Mouse (Mus musculus): ENCODE measurements around the gene Fbp2. TPM values are rescaled to one million over a fixed set of nuclear protein-coding genes. Genes with fewer than 3 reads are reported as not detected.

Fbp2 gene
- polyA plus RNA-seq (2012), result not detected in 2 replicates

DNA sequence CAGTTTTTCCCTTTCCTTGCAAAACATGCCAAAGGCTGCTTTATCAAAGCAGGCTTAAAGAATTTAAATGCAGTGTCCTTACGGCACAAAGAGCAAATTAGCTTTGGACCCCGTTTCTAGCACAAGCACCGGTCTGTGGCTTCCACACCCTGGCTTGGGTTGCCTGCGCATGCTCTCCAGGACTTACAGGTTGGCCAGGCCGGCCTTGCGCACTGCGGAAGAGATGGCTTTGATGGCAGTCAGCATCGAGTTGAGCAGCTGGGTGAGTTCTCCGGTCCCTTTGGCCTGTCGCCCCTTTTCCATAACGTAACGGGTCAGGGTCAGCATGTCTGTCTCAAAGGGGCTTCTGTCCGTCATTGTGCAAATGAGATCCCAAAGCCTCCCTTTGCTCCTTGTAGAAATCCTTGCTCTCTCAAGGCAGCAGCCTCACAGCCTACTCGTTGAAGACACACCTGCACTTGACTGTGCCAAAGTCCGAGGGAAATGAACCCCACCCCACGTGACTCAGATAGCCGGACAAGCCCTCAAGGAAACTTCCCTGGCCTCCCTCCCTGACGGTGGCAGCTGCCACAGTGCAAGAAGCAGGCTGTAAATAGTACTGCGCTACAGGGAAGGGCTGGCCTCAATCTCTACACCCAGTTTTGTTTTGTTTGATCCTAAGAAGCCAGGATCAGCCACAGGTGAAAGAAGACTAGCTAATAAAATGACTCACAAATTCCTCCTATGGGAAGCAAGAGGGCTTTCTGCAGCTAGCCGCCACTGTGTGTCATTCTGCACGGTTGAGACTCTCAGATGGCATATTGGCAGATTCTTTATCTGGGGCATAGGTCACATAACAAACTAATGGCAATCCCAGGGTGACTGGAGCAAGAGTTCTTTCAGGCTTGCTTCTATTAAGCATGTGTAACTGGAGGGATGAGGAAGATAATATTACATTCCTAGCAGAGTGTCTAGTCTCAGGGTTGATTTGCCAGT is at the start of gene Fbp2:
Gene Fbp2, minus strand, starts transcription at position 482 of the 975 bp plus-strand sequence.
- no peaks in the 10 kb centered on the region for H3K36me3 ChIP-seq (ENCODE audit: control insufficient read depth)
- no peaks in the 10 kb centered on the region for H3K9me3 ChIP-seq (ENCODE audit: control insufficient read depth, low read length)
- no peaks in the 10 kb centered on the region for H3K27me3 ChIP-seq (ENCODE audit: control insufficient read depth)
- peaks cover 8% of the 10 kb centered on the region for H3K4me1 ChIP-seq (ENCODE audit: control insufficient read depth)
- no peak for TF ChIP-seq GATA1 (IDR thresholded peaks at IDR 0.05; ENCODE audit: low read length)
- TF ChIP-seq TAL1 (IDR thresholded peaks at IDR 0.05; ENCODE audit: low read length), result no peak
- no peak within 1 kb of the TSS for H3K4me3 ChIP-seq (replicated peaks)

DNA sequence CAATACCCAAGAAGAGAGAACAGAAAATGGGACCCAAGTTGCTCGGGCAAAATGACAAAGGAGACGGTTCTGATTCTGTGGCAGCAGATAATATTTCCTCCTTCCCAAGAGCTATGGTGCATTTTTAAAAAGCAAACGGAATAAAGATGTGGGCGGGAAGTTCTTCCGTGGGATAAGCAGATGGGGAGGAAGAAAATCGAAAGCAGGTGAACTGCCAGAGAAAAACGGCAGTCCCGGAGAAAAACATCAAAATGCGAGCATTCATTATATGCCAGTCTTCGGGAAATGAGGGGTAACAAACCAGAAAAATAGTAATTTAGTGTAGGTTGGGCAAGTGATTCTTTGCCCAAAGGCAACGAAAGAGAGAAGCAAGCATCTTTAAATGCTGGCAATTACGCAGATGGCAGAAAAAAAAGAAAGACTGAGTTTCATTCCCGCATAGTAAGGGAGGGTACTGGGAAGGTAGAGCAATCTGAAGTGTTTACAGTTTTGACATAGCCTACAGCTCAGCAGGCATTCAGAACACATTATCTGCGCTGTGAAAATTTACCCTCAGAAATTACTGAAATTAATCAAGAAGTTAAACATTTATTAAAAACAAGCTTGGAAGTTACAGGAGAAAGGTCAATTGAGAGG is 49.4 kb upstream of the Fbp2 start:
- Histone ChIP-seq H3K4me1 (ENCODE audit: control insufficient read depth) (peaks cover 38% of the 10 kb centered on the region), H3K4me3 (replicated peaks) (no peak overlapping the region), H3K27me3 (ENCODE audit: control insufficient read depth) (no peaks in the 10 kb centered on the region), H3K36me3 (ENCODE audit: control insufficient read depth) (no peaks in the 10 kb centered on the region), H3K9me3 (ENCODE audit: control insufficient read depth, low read length) (no peaks in the 10 kb centered on the region)
- TF ChIP-seq GATA1 (IDR thresholded peaks at IDR 0.05; ENCODE audit: low read length), result no peak
- no peak for TF ChIP-seq TAL1 (IDR thresholded peaks at IDR 0.05; ENCODE audit: low read length)

DNA sequence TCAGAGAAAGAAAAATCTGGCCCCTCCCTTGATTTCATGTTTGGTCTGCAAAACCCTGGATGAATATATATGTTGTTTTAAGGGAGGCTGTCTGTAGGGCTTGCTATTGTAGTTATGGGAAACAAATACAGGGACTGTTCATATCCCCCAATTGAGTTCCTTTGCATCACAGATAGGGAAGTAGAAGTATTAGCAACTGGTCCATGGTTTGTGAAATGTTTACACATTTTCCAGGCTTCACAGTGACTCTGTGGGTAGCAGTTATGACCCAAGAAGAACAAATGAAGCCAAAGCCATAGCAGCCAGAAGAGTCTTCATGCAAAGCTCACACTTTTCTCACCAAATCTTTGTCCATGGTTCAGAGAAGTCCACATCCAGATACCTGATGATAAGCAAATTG is 42.9 kb upstream of the Fbp2 start:
- Histone ChIP-seq H3K4me3 (replicated peaks) (no peak overlapping the region), H3K27me3 (ENCODE audit: control insufficient read depth) (no peaks in the 10 kb centered on the region), H3K9me3 (ENCODE audit: control insufficient read depth, low read length) (no peaks in the 10 kb centered on the region), H3K36me3 (ENCODE audit: control insufficient read depth) (no peaks in the 10 kb centered on the region), H3K4me1 (ENCODE audit: control insufficient read depth) (no peaks in the 10 kb centered on the region)
- TF ChIP-seq GATA1 (IDR thresholded peaks at IDR 0.05; ENCODE audit: low read length) (no peak), TAL1 (IDR thresholded peaks at IDR 0.05; ENCODE audit: low read length) (no peak)

DNA sequence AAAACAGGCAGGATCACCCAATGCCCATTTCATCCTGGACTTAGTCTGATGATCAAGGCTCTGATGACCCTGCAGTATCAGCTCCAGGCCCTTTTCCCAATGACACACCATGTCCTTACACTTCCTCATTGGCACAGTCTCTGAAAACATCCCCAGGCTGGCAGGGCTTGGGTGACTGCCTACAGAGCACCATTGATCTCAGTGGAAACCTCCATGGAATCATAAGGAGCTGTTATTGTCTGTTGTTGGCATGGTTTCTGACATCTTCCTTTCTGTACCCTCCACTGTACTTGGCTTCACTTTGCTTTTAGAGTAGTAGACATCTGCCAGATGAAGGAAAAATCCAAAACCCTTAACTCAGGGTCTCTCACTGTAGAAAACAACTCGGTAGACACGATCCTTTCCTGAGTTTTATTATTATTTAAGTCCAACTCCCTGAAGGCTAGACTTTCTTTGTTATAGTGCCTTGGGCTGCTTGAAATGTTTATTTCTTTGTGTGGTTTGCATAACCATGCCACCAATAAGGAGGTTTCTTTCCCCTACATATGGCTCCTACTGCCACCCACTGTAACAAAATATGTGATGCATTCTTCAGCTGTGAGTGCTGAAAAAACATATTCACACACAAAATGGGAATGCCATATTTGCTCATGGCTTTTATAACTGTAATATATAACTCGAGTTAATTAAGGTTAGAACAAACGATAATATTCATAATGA is 39.9 kb upstream of the Fbp2 start:
- Histone ChIP-seq H3K4me3 (replicated peaks) (no peak overlapping the region), H3K4me1 (ENCODE audit: control insufficient read depth) (no peaks in the 10 kb centered on the region), H3K36me3 (ENCODE audit: control insufficient read depth) (no peaks in the 10 kb centered on the region), H3K27me3 (ENCODE audit: control insufficient read depth) (no peaks in the 10 kb centered on the region), H3K9me3 (ENCODE audit: control insufficient read depth, low read length) (no peaks in the 10 kb centered on the region)
- TF ChIP-seq GATA1 (IDR thresholded peaks at IDR 0.05; ENCODE audit: low read length), result no peak
- TF ChIP-seq TAL1 (IDR thresholded peaks at IDR 0.05; ENCODE audit: low read length), result no peak

DNA sequence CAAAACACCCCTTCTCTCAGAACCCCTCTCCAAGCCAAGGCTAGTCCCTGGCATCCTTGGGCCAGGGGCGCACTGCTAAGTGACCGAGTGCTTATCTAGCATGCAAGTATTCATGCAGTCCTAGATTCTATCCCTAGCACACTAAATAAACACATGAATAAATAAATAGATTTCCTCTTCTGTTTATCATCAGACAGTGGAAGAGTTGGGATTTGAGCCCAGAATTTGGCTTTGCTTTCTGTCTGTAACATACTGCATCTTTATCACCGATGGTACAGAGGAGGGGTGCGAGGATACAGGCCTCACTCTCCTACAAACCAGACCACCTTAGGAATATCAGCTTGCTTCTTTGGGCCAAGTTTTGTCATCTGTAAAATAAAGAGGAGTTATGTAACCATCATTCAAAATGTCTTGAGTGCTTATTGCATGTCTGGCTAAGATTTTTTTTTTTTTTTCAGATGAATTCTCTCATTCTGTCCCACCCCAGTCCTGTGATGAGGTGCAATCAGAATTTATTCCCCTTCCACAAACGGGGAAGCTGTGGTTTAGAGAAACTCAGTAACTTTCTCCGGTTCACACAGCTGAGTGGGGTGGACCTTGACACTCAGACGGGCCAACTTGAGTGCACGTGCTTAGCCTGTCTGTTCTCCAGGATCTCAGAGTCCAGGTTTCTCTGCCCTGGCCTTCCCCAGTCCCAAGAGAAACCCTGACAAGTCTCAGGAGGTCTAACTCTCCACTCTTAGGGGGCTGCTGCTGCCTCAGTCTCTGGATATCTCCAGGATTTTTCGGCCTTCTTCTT is 35.0 kb upstream of the Fbp2 start:
- no peak for TF ChIP-seq GATA1 (IDR thresholded peaks at IDR 0.05; ENCODE audit: low read length)
- no peak for TF ChIP-seq TAL1 (IDR thresholded peaks at IDR 0.05; ENCODE audit: low read length)
- H3K4me1 ChIP-seq (ENCODE audit: control insufficient read depth), result no peaks in the 10 kb centered on the region
- no peaks in the 10 kb centered on the region for H3K9me3 ChIP-seq (ENCODE audit: control insufficient read depth, low read length)
- H3K27me3 ChIP-seq (ENCODE audit: control insufficient read depth), result peaks cover 19% of the 10 kb centered on the region
- H3K36me3 ChIP-seq (ENCODE audit: control insufficient read depth), result no peaks in the 10 kb centered on the region
- no peak overlapping the region for H3K4me3 ChIP-seq (replicated peaks)

DNA sequence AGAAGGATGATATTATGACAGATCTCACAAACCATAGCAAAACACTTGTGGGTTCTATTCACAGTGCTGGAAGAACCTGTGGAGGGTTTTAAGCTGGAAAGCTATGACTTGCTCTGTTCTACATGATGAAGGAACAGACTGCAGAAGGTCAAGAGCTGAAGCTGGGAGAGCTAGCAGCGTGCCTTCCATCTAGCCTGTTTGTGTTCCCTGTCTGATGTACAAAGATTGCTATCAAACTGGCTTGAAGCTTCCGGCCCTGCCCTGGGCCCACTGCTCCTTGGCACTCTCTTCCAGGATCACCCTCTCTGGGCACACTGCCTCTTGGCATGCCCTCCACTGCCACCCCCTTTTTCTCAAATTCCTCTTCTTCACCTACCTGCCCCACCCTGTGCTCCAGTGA is 31.1 kb upstream of the Fbp2 start:
- H3K9me3 ChIP-seq (ENCODE audit: control insufficient read depth, low read length), result no peaks in the 10 kb centered on the region
- H3K4me3 ChIP-seq (replicated peaks), result no peak overlapping the region
- no peaks in the 10 kb centered on the region for H3K36me3 ChIP-seq (ENCODE audit: control insufficient read depth)
- H3K4me1 ChIP-seq (ENCODE audit: control insufficient read depth), result no peaks in the 10 kb centered on the region
- TF ChIP-seq GATA1 (IDR thresholded peaks at IDR 0.05; ENCODE audit: low read length) (no peak), TAL1 (IDR thresholded peaks at IDR 0.05; ENCODE audit: low read length) (no peak)
- peaks cover 35% of the 10 kb centered on the region for H3K27me3 ChIP-seq (ENCODE audit: control insufficient read depth)

DNA sequence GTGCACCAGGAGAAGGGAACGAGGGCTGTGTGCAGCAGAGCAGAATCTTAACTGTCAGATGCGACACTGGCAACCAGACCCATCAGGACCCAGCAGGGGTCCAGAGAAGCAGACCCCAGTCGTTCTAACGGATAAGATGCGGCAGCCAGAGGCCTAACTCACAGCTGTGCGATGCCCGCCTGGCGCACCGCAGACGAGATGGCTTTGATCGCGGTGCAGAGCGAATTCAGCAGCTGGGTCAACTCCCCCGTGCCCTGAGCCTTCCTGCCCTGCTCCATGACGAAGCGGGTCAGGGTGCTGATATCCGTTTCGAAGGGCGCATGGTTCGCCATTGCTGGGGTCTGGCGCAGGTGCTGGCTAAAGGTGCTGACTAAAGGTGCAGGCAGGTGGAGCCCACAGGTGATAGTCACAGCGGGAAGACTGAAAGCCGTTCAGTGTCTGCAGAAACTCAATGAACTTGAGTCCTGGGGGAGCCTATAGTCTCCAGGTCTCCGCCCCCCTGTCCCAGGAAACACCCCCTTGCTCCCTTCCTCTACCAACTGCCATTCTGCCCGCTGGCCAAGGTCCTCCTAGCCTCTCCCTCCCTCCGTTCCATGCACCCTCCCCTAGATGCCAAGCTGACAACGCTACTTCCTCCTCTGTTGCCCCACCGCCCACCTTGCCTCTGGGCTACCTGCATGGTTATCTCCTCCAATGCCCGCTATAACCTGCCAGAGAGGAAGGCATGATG is 29.7 kb upstream of the Fbp2 start, which contains the start of gene Fbp1:
Gene Fbp1, minus strand, starts transcription at position 571 of the 730 bp plus-strand sequence.
- Histone ChIP-seq H3K27me3 (ENCODE audit: control insufficient read depth) (peaks cover 35% of the 10 kb centered on the region), H3K36me3 (ENCODE audit: control insufficient read depth) (no peaks in the 10 kb centered on the region), H3K4me1 (ENCODE audit: control insufficient read depth) (no peaks in the 10 kb centered on the region), H3K9me3 (ENCODE audit: control insufficient read depth, low read length) (no peaks in the 10 kb centered on the region), H3K4me3 (replicated peaks) (peak within 1 kb of the TSS; percentile 43)
- TF ChIP-seq GATA1 (IDR thresholded peaks at IDR 0.05; ENCODE audit: low read length) (no peak), TAL1 (IDR thresholded peaks at IDR 0.05; ENCODE audit: low read length) (no peak)

DNA sequence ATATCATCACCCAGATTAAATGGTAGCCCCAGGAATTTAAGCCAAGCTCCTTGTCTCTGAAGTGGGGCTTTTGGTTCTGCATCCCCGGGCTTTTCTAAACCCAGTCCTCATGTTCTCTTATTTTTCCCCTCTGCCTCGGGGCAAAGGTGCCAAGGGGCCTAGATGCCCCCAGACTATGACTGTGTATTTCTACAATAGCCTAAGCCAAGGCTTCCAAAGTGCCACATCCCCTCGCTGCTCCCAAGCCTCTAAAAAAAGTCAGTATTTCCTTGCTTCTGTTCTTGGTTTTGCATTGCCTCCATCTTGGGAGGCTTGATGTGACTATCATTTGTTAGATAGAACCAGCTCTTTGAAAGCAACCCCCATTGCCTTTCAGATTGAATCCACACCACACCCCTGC is 26.3 kb upstream of the Fbp2 start:
- Histone ChIP-seq H3K4me1 (ENCODE audit: control insufficient read depth) (no peaks in the 10 kb centered on the region), H3K9me3 (ENCODE audit: control insufficient read depth, low read length) (no peaks in the 10 kb centered on the region), H3K4me3 (replicated peaks) (no peak overlapping the region), H3K27me3 (ENCODE audit: control insufficient read depth) (peaks cover 29% of the 10 kb centered on the region), H3K36me3 (ENCODE audit: control insufficient read depth) (no peaks in the 10 kb centered on the region)
- no peak for TF ChIP-seq GATA1 (IDR thresholded peaks at IDR 0.05; ENCODE audit: low read length)
- no peak for TF ChIP-seq TAL1 (IDR thresholded peaks at IDR 0.05; ENCODE audit: low read length)

Measured in erythroblast, embryonic 14.5 days (primary cell).